Mouse (Mus musculus): ENCODE results near the gene Actr8.

DNA sequence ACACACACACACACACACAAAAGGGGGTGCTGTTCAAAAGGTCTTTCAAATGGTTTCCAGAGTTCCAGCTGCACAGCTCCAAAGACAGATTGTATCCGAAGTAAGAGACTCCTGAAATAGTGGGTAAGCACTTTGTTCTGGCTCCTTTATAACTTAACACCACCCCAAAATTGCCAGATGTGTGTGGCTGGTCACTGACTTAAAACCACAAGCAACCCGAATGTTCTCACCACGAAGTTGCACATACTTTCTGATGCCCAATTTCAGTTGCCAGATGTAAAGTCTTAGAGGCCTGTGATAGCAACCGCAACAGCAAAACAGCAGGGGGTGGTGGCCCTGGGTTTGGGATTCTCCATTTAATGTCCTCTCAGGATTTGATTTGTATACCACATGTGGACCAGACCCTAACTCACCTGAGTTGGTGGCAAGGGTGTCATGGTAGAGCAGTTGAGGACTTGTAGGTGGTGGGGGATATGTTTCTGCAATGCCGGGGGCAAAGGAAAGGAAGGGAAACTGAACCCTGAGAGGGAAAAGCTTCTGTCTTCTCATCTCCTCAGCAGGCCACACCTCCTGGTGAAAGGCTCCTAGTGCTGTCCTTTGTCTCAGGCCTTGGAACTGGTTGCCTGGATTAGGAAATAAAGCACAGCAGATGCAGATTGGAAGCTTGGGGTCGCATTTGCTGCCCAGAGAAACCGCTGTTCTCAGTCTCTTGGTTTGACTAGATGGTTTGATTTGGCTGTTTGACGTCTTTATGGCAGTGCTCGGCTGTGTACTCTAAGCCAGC, 41.8 kb downstream of the Actr8 start:
- TF ChIP-seq EP300 (IDR thresholded peaks at IDR 0.05), result no peak
- no peak for TF ChIP-seq CTCF (IDR thresholded peaks at IDR 0.05)

Data from lung, postnatal 0 days (tissue).